Mouse (Mus musculus): ENCODE results near the gene Nrbp1.
"Not testable (repeated sequence)": the region's sequence is repeated elsewhere in the genome, so short reads cannot be mapped to it uniquely, and the experiment has no call there.

- TF ChIP-seq CTCF, EP300 (IDR thresholded peaks at IDR 0.05; ENCODE audit: low read depth): not testable (repeated sequence)
Measured at GRCm38 (mm10) chr5:31216554-31216953, 24.1 kb upstream of the Nrbp1 start.
